Mouse (Mus musculus) brain, embryonic 14.5 days (tissue): ENCODE results near the gene Cyp2b23.

Source experiments
- CTCF ChIP-seq: fragments of 200-500 bp; IDR thresholded peaks from 2 replicates; pipeline ENCODE4 v1.5.1; 2012; ENCODE audit warnings: inconsistent platforms, mild to moderate bottlenecking, moderate library complexity, borderline replicate concordance; ENCODE audit not compliant: insufficient read depth, insufficient read length; ENCODE audit errors: extremely low read depth
- POLR2A ChIP-seq: fragments of 200-500 bp; IDR thresholded peaks from 2 replicates; pipeline ENCODE4 v1.6.1; 2012; ENCODE audit warnings: mild to moderate bottlenecking, inconsistent platforms, borderline replicate concordance; ENCODE audit not compliant: poor library complexity, insufficient read depth, insufficient read length, severe bottlenecking; ENCODE audit errors: extremely low read depth

DNA sequence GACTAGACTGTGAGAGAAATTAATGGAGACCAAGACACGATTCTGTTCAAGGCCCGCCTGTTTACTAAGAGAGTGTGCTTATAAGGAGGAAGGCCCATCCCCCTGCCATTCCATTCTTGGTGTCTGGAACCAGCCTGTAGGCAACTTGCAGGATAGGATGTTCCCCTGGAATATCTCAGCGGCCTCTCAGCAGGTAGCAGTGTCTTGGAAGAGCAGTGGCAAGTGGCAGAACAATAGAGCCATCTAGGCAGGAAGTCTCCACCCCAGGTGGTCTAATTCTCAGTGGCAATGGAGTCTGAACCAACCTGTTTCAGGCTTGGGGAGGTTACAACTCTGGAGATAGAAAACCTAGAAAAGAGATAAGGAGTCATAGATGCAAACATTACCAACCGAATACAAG is 13.9 kb upstream of the Cyp2b23 start:
- TF ChIP-seq CTCF (no peak), POLR2A (no peak)
